Mouse (Mus musculus) lung, adult 2 months (tissue): Measurements from ENCODE around the gene Pcolce.

Experiments
- CTCF ChIP-seq: fragments of 200-500 bp; IDR thresholded peaks from 2 replicates; pipeline ENCODE4 v1.5.1; 2011; ENCODE audit warnings: mild to moderate bottlenecking, low read length, control low read depth; ENCODE audit not compliant: insufficient read depth
- POLR2A ChIP-seq: fragments of 200-500 bp; IDR thresholded peaks from 2 replicates; pipeline ENCODE4 v1.6.1; 2011; ENCODE audit warnings: low read depth, mild to moderate bottlenecking, control low read depth, low read length, borderline replicate concordance; ENCODE audit errors: extremely low read depth

GRCm38 (mm10) chr5:137590507-137590906, 23.1 kb downstream of the Pcolce start:
- TF ChIP-seq POLR2A = no peak
- TF ChIP-seq CTCF = no peak
